Mouse (Mus musculus) stomach, postnatal 0 days (tissue): ENCODE measurements around the gene Postn.

Experiments used
- CTCF ChIP-seq: IDR thresholded peaks from 2 replicates; pipeline ENCODE4 v1.5.1; 2016; ENCODE audit warnings: antibody characterized with exemption, low read depth, mild to moderate bottlenecking, moderate library complexity
- EP300 ChIP-seq: optimal IDR thresholded peaks from 2 replicates; pipeline ENCODE3; 2016; ENCODE audit warnings: antibody characterized with exemption

GRCm38 (mm10) chr3:54400617-54401016 lies 39.7 kb downstream of the Postn start:
- TF ChIP-seq EP300 (no peak), CTCF (no peak)
